Mouse (Mus musculus) retina, postnatal 1 day (tissue): ENCODE results near the gene Ttc9b.

Experiments
- DNase-seq: peaks from one replicate; pipeline ENCODE4 v3.0.0-alpha.2; 2012

Gene Ttc9b

GRCm38 (mm10) chr7:27644471-27644870 is 9.2 kb upstream of the Ttc9b start:
- no peak for DNase-seq

DNA sequence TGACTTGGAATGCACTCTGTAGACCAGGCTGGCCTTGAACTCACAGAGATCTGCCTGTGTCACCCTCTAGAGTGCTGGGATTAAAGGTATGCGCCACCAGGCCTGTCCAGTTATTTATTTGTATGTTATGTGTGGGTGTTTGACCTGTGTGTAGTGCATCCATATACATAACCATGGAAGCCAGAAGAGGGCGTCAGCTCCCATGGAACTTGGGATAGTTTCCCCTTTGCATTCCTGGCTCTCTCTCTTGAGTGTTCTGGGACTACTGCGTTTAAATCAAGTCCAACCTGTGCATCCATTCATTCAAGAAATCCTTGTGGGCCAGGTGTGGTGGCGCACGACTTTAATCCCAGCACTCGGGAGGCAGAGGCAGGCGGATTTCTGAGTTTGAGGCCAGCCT is 7.2 kb upstream of the Ttc9b start:
- no peak for DNase-seq

GRCm38 (mm10) chr7:27647281-27648002 is 6.3 kb upstream of the Ttc9b start:
- DNase-seq = no peak

DNA sequence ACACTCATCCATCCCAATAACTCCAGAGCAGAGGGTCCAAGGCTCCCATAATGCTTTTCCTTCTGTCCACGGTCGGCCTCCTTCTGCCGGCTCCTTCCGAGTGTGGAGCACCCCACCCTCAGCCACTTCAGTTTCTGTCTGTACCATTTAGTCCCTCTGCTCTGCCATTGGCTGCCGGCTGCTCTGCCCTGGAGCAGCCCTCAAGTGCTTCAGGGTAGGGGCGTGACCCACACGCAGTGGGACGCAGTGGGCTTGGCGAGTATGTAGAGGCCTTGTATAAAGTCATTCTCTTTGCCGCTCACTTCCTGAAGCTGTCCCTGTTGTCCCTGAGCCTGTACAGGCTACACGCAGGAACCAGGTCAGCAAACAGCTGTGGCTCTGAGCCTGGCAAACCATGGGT is 4.0 kb upstream of the Ttc9b start:
- DNase-seq = no peak

GRCm38 (mm10) chr7:27650949-27651348 is 2.8 kb upstream of the Ttc9b start:
- DNase-seq = peak; percentile 91

- DNase-seq = peak; percentile 56
Measured at GRCm38 (mm10) chr7:27654607-27655276, 1.0 kb downstream of the Ttc9b start.

DNA sequence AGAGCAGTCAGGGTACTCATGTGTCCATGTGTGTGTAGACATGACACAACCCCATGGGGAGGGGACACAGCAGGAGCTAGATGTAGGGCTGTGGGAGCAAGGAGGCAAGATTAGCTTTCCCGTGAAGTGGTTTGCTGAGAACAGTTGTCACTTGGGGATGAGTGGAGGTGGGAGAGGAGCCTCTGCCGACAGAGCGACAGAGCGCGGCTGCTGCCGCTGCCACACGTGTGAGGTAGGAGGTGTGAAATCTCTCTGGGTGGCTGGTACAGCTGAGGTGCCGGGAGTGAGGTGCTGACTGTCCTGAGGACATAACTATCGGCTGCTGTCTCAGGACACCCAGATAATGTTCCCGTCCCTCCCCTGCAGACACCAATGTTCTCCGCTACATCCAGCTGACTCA is 1.8 kb downstream of the Ttc9b start:
- no peak for DNase-seq

GRCm38 (mm10) chr7:27656600-27656999 is 2.9 kb downstream of the Ttc9b start:
- no peak for DNase-seq

DNA sequence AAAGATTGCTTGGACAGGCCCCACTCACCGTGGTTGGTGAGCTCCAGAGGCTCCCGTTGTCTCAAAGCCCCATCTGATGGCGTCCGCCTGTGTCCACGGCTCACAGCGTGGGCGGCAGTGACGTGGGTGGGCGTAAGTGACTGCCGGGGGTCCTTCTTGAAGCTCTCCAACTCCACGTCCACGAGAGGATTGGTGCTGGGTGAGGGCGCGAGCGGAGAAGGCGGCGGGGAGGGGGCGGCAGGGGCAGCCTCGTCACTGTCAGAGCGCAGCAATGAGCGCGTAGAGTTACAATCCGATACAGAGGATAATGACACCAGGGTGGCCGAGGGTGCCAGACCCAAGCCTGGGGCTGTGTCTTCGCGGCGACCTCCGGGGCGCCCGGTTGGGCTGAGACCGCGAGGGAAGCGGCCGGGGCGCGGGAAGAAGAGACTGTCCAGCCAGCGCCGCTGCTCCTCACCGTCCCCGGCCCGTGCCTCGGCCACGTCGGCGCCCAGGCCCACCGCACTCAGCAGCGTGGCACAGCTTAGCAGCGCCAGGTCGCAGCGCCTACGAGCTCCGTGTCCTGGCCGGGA is 4.2 kb downstream of the Ttc9b start:
- DNase-seq = no peak

DNA sequence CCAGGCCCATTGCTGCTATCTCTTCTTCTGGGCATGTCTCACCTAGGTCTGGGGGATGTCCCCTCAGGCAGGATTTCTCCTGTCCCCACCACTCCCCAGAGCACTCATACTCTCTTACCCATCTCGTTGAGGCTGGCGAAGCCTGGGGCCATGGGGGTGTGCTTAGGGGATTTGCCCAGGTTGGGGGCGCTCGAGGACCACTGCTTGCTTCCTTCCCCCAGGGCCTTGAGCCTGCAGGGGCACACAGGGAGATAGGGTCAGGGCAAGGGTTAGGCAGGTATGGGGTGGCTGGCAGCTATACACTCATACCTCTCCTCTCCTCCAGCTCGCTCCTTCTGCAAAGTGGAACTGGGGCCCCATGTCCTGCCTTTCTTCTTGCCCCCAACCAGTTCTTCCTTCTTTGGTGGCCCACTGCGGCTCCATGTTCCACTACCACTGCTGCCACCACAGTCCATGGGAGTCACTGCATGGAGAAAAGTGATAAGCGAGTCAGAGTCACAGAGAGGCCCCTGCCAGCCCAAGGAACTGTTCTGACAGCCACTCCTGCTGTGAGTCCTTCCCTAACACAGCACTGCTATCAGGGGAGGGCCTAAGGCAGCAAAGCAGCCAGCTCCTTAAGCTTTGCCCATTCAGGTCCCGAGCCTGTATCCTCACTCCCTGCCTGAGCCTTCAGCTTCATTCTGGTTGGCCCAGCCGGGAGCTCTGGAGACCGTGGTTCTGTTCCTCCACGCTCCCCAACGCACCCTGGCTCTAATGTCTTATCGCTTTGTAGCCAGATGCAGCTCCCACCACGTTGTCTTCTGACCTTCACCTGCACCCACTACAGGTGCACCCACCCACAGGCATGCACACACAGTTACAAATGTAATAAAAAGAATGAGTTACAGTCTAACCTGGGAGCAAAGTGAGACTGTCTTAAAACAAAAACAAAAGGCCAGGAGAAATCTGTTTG is 5.3 kb downstream of the Ttc9b start:
- DNase-seq = no peak

DNA sequence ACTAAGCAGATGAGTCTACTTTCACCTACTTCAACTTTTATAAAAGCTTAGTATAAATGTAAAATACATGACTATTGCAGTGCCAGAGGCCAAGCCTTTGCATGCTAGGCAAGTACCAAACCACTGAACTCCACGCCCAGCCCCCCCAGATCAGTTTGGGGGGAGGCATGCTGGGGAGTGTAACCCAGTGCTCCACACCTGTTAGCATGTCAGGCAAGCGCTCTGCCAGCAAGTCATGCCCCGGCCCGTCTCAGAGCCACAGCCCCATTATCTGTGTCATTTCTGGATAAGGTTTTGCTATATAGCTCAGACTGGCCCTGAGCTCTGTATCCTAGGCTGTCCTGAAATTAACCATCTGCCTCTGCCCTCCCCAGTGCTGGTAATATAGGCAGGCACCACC is 8.3 kb downstream of the Ttc9b start:
- DNase-seq = no peak

DNA sequence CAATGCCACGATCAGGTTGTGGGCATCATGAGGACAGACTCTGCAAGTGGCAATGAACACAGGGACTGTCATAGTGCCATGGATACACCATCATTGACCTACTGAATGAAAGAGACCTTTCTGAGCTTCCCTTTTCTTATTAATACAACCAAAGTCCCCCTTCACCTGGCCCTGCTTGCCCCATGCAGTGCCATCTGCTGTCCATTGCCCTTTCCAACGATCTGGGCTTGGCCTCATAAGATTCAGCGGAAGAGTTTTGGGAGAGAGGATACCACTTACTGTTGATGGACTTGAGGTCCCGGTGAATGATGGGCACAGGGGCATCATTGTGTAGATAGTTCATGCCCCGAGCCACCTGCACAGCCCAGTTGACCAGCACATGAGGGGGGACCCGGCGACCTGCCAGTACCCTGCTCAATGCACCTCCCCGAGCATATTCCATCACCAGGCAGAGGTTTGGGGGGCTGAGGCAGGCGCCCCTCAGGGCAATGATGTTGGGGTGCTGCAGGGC is 19.4 kb downstream of the Ttc9b start:
- no peak for DNase-seq

DNA sequence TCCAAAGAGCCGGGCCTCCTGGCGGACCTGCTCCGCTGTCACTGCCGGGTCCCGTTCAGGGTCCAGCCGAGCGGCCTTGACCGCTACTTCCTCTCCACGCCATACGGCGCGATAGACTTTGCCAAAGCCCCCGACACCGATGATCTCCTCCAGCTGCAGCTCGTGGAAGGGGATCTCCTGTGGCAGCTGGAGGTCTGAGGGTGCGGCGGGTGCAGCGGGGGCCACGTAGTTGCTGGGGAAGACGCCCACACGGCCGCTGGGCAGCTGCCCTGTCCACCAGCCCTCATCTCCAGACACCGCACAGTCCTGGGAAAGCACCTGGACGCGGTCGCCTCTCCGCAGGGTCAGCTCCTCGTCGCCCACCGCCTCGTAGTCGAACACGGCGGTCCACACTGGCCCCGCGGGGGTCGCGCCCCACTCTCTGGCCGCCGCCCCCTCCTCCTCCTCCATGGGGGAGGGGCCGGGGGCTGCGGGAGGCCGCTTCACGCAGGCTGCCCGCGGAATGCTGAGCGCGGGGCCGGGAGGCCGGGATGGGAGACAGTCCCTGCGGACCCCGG is 19.9 kb downstream of the Ttc9b start:
- DNase-seq = peak; percentile 35

DNA sequence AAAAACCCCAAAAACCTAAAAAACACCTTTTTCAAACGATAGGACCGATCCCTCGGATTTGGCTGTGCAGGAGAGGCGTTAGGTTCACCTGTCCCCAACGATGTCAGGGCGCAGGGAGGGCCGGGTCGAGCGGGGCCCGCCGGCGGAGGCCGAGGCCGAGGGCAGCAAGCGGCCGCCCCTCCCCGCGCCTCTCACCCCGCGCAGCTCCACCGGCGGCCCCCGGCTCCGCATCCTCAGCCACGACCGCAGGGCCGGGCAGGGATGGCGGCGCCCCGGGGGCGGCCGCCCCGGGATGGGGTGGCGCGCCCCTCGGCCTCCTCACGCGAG is 20.4 kb downstream of the Ttc9b start:
- DNase-seq = no peak

DNA sequence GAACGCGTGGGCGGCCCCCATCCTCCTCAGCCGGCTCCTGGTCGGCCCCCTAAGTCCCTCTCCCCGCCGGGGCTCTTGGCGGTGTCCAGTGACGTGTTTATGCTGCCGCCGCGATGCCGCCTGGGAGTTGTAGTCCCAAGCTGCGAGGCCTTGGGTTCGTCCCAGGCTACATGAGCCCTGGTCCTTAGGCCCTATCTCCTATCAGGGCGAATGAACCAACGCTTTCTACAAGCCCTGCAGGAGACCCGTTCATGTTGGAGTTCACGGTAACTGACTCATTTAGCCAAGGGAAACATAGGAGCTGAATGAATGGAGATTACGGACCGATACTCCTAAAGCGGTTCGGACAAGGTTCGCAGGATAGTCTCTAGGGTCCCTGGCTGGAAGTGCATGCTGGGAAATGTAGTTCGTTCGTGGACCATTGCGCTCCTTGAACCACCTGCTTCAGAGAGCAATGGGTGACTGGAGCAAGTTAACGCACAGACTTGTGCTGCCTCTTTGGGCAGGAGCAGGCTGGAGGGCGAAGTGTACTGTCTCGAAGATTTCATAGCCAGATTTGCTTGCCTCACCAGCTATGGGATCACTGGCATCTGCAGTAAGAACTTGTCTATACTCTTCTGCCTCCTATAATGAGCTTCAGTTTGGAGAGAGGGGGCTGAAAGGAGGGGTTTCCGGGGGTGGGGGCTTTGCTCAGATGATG is 21.0 kb downstream of the Ttc9b start, which contains the start of gene Map3k10:
Gene Map3k10, minus strand, starts transcription at position 77 of the 700 bp plus-strand sequence.
- DNase-seq = peak; percentile 97

DNA sequence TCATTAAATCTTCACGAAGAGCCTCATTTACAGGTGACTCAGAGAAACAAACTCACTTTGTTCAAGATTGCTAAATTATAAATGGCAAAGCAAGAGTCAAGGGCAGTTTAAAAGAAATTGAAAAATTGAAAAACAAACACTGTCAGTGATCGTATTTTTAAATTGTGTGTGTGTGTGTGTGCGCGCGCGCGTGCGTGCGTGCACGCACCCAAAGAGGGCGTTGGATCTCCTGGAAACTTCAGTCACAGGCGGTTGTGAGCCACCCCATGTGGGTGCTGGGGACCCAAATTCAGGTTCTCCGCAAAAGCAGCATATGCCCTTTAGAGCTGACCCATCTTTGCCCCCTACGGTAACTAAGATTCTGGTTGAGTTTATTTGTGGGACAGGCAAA is 21.5 kb downstream of the Ttc9b start:
- no peak for DNase-seq

DNA sequence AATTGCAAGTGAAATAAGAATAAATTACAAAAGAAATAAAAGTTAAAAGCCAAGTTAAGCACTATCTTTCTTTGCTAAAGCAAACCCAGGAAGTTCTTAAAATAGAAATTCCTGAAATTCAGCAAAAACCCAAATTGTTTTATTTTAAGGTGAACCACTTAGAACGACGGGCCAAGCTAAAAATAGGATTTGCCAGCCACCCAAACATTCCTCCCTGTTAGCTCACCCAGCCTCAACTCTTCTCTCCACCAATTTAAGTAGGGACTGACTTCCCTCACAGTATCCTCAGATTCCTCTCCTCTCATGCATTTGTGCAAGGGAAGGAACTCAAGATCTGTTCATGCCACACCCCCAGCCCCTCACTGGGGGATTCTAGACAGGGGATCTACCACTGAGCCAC is 29.5 kb downstream of the Ttc9b start:
- no peak for DNase-seq

- no peak for DNase-seq
Measured at GRCm38 (mm10) chr7:27685220-27685619, 31.5 kb downstream of the Ttc9b start.

DNA sequence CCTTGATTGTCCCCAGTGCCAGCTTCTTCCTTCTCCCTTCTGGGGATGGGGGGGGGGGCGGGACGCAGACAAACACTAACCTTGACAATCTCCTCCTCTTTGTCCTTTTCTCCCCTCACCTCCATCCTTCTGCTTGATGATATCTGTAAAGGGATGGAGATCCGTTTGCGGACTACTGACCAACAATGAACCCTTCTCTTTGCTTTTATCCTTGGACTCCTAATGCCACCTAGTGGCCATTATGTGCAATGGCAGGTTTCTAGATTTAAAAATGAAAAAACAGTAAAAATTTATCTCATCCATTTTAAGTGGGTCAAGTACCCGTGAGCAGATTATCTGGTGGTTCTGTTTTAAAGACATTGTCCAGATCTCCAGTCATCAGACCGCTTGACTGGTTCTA is 32.0 kb downstream of the Ttc9b start:
- peak; percentile 82 for DNase-seq

DNA sequence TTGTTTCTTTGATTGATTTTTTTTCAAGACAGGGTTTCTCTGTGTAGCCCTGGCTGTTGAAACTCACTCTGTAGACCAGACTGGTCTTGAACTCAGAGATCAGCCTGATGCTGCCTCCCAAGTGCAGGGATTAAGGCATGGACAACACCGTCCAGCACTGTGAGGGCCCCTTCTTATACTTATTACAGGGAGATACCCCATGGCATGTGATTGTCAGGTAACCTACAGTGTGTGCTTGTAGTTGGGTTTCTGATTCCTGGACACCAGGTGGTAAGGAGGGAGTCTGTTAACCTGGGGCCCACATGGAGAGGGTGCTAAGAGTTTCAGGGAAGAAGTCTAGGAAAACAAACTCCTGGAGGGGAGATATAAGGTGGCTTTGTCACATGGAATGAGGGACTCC is 33.3 kb downstream of the Ttc9b start:
- DNase-seq = no peak

GRCm38 (mm10) chr7:27687836-27688235 is 34.1 kb downstream of the Ttc9b start:
- no peak for DNase-seq

DNA sequence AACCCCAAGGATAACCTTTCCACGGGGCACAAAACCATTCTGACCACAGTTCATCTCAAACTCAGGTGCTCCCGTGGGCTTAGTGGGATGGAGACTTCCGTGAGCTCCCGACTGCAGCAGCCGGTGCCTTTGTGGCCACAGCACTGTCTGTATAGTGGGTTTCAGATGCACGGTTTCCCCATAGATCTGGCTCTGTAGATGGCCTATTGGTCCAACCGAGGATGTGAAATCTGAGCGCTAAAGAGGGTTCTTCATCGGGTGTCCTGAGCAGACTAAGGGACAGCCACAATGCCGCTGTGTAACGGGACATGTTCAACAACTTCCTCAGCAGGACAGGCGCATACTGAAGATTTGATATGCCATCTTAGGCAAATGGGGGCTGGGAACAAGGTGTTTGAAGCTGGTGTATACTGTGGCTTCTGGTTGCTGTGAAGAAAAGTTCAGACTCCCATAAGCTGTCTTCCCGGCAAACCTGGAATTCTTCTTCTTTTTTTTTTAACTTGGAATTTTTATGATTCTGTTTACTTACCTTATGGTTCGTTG is 34.6 kb downstream of the Ttc9b start:
- DNase-seq = no peak
